Mouse (Mus musculus) heart, embryonic 15.5 days (tissue): Measurements from ENCODE around the gene Itgb8. TPM values are rescaled to one million over a fixed set of nuclear protein-coding genes. Genes with fewer than 3 reads are reported as not detected.

Source experiments
- ATAC-seq: fragments of 200-750 bp; cut with Nextera tagmentation; replicated peaks from 2 replicates; pipeline ENCODE4 v1.8.0; 2017; ENCODE audit warnings: low read depth, moderate TSS enrichment; ENCODE audit not compliant: insufficient number of reproducible peaks, insufficient read depth, low FRiP score
- H3K27ac ChIP-seq: fragments of 300-500 bp; sonication (generic); 2 replicates; pipeline ENCODE4 v1.5.1; 2015; ENCODE audit warnings: mild to moderate bottlenecking, inconsistent platforms
- H3K27me3 ChIP-seq: fragments of 300-500 bp; sonication (generic); 2 replicates; pipeline ENCODE4 v1.6.1; 2015; ENCODE audit warnings: inconsistent platforms
- H3K36me3 ChIP-seq: fragments of 300-500 bp; sonication (generic); 2 replicates; pipeline ENCODE4 v1.6.1; 2015; ENCODE audit warnings: mild to moderate bottlenecking, inconsistent platforms
- H3K4me1 ChIP-seq: fragments of 300-500 bp; sonication (generic); replicated peaks from 2 replicates; pipeline ENCODE4 v1.6.1; 2015; ENCODE audit warnings: inconsistent platforms
- H3K4me2 ChIP-seq: fragments of 300-500 bp; sonication (generic); 2 replicates; pipeline ENCODE4 v1.6.1; 2015; ENCODE audit warnings: inconsistent platforms, mild to moderate bottlenecking, moderate library complexity
- H3K4me3 ChIP-seq: fragments of 300-500 bp; sonication (generic); 2 replicates; pipeline ENCODE4 v1.5.1; 2015; ENCODE audit warnings: mild to moderate bottlenecking, inconsistent platforms
- H3K9ac ChIP-seq: fragments of 300-500 bp; sonication (generic); 2 replicates; pipeline ENCODE4 v1.6.1; 2015; ENCODE audit warnings: mild to moderate bottlenecking, inconsistent platforms
- H3K9me3 ChIP-seq: fragments of 300-500 bp; sonication (generic); replicated peaks from 2 replicates; pipeline ENCODE4 v1.6.1; 2016; ENCODE audit warnings: inconsistent platforms
- WGBS: fragments of 180-500 bp; shearing (Covaris S2); methylation state at CpG from one replicate; pipeline ENCODE4 v1.1.7; 2015; ENCODE audit warnings: mixed read lengths; 5-methylcytosine and 5-hydroxymethylcytosine counted together
- polyA plus RNA-seq: library from polyadenylated mRNA; unstranded; fragments of >200 nt; fragmentation: Nextera tagmentation; extraction: Ambion mirVana; gene quantifications from 2 replicates; pipeline ENCODE4 v1.2.1, GENCODE M21; 2015

Gene Itgb8
- polyA plus RNA-seq, 1 experiment from 2014 or later: 2.9 TPM

DNA sequence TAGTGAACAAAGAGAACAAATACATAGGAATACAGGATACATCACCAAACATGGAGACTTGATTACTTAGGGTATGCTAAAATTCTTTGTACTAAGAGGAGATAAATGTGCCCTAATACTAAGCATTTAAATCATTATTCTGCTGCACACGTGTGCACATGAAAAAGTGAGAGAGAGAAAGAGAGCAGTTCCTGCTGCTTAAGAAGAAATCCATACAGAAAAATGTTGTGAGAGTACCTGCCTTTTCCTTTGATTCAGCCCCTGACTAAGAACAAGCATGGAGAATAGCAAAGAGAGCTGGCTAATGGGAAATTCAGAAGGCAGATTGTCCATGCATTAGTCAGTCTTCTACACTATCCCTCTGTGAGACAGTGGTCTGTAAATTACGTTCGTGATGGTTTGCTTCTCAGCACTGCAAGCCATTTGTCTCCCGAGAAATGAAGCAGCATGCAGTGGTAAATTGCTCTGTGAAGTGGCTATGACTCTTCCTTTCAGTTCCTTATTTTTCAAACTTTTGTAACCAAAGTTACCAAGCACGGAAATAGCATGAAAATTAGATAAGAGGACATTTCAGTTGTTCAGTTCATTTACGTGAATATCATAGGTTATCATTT is 125.0 kb downstream of the Itgb8 start:
- Histone ChIP-seq H3K4me3 (no peak overlapping the region), H3K4me1 (0 out of 2 replicates have a peak, but pooled peaks cover 4% of the 10 kb centered on the region), H3K27me3 (no peaks in the 10 kb centered on the region), H3K27ac (no peak overlapping the region), H3K36me3 (no peaks in the 10 kb centered on the region), H3K4me2 (no peak overlapping the region), H3K9me3 (no peaks in the 10 kb centered on the region), H3K9ac (no peak overlapping the region)
- ATAC-seq: no peak
- 53% methylated on average over 6 of the region's 6 CpGs for WGBS

DNA sequence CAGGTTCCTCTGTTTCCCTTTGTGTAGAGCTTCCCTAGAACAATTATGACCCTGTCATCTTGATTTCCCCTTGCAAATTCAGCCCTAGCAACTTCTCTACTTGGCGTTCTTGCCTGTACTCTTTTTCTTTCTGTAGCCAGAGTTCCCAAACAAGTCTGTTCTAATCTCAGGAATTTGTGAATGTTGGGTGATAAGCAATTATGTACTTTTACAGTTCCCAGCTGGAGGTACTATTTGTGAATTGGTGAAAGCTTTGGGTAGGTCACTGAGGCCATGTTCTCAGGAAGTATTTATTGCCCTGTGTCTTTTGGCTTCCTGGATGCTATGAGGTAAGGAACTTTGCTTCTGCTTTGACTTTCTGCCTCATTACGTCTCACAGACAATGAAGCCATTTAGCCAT is 128.5 kb downstream of the Itgb8 start:
- Histone ChIP-seq H3K27me3 (no peaks in the 10 kb centered on the region), H3K4me1 (0 out of 2 replicates have a peak, but pooled peaks cover 4% of the 10 kb centered on the region), H3K4me3 (no peak overlapping the region), H3K4me2 (no peak overlapping the region), H3K27ac (no peak overlapping the region), H3K9me3 (no peaks in the 10 kb centered on the region), H3K9ac (no peak overlapping the region), H3K36me3 (no peaks in the 10 kb centered on the region)
- ATAC-seq: no peak
- WGBS: 21% methylated on average over 2 of the region's 2 CpGs

Other genes with a start within 250 kb of the Itgb8 start
- 0.06 and 0.28 TPM in 2 replicates for gene Macc1, start 75.5 kb upstream of the Itgb8 start, polyA plus RNA-seq